Mouse (Mus musculus): ENCODE measurements around the gene Igfbp1.

Gene Igfbp1

GRCm38 (mm10) chr11:7230000-7230399 lies 32.4 kb downstream of the Igfbp1 start:
- DNase-seq (ENCODE audit: low read depth, low spot score) = no peak

DNA sequence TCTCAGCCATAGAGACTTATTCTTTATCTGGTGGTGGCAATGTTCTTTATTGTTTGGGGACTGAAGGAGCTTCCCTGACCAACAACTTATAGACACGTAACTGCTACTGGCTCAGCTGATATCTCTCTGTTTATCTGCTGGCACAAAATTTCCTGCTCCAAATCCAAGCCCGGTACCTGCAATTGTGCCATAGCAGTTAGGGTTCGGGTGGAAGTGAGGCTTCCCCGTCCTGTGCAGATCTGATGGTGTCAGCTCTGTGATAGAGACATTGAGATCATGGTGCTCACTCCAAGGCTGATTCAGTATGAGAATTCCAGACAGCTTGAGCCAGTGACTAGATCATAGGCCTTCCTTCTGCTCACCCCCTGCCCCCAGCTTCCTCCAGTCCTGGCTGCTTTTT lies 34.4 kb downstream of the Igfbp1 start:
- DNase-seq (ENCODE audit: low read depth, low spot score) = no peak

DNA sequence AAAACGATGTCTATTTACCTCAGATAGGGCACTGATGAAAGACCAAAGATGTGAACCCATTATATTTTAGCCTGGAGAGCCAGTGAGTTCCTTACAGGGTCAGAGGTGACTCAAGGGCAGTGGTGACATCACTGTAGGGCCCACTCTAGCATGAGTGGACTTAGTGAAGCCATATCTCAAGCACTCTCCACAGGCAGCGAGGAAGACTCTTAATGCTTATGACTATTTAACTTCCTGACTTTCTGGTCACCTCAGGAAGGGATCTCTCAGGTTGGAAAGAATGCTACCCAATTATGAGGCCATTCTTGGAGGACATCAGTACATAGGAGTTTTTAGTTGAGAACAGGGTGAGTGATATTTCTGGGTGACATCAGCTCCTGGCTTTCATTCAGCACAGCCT lies 35.8 kb downstream of the Igfbp1 start:
- no peak for DNase-seq (ENCODE audit: low read depth, low spot score)

GRCm38 (mm10) chr11:7234436-7234835 lies 36.9 kb downstream of the Igfbp1 start:
- no peak for DNase-seq (ENCODE audit: low read depth, low spot score)

GRCm38 (mm10) chr11:7234981-7235609 lies 37.5 kb downstream of the Igfbp1 start:
- no peak for DNase-seq (ENCODE audit: low read depth, low spot score)

DNA sequence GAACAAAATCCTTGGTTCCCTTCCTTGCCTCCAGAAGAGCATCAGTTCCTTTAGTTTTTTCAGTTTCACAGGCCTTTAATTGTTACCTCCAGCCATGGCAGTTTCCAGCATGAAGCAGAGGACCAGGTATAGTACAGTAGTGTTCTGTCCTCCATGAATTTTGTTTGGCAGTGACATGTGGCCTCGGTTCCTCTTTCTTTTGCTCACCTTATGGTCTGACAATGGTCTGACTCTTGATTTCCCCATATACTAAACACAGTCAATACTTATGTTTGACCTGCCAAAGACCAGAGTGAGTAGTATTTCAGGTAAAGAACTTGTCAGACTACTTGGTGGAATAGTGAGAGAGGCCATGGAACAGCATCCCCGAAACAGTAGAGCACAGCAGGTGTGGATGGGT lies 39.2 kb downstream of the Igfbp1 start:
- no peak for DNase-seq (ENCODE audit: low read depth, low spot score)

GRCm38 (mm10) chr11:7237712-7238111 lies 40.1 kb downstream of the Igfbp1 start:
- no peak for DNase-seq (ENCODE audit: low read depth, low spot score)

GRCm38 (mm10) chr11:7238546-7238945 lies 41.0 kb downstream of the Igfbp1 start:
- no peak for DNase-seq (ENCODE audit: low read depth, low spot score)

DNA sequence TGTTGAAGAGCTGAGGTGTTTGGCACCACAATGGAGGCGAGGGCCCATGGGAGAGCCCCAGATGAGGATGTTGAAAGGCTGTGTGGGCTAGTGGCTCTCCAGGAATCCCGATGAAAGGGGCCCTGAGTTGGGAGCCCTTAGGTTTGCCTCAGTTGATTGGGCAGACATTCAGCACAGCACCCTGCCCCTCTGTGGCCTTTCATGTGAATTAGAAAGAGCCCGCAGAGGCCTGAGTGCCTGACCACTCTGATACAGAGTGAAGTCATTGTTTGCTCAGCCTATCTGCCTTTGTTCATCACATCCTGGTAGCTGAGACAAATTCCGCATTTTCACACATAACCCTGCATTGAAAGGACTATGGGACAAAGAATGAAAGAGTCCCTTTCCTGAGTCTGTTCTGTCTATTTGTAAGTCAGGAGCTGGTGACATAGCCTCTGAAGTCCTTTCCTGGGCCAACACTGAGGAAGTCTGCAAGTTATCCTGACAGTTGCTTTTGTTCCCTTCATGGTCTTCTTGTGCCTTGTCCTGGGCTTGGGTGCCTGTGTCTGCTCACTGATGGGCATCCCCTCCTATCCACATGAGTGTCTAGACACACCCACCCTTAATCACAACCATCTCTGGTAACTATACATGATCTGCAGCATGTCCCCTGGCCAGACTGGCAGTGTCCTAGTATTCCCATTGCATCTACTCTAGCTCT lies 41.6 kb downstream of the Igfbp1 start:
- DNase-seq (ENCODE audit: low read depth, low spot score) = no peak

DNA sequence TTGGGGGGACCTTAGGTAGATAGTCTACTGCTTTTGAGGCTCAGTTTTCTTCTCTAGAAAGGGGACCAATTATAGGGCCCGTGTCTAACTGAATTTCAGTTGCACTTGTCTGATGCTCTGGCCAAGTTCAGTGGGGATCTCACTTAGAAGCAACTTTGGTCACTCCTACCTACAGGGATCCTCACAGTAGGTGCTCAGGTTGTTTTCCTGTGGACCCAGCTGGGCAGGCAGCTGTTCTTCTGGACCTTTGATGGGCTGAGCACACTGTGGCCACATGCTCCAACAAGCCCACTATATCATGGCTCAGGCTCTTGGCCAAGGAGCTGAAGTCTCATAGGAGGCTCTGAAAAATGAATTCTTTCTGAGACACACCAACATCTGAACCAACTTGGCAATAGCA lies 47.2 kb downstream of the Igfbp1 start:
- DNase-seq (ENCODE audit: low read depth, low spot score) = no peak

- DNase-seq (ENCODE audit: low read depth, low spot score) = no peak
Measured at GRCm38 (mm10) chr11:7250415-7250814, 52.8 kb downstream of the Igfbp1 start.

- no peak for DNase-seq (ENCODE audit: low read depth, low spot score)
Measured at GRCm38 (mm10) chr11:7250870-7251269, 53.3 kb downstream of the Igfbp1 start.
